Mouse (Mus musculus) kidney, adult 18-20 months (tissue): ENCODE data around the gene Bend3.
"Not testable (repeated sequence)": the region's sequence is repeated elsewhere in the genome, so short reads cannot be mapped to it uniquely, and the experiment has no call there.

ENCODE experiments used
- DNase-seq: peaks from one replicate; pipeline ENCODE4 v3.0.0; 2021

Gene Bend3

GRCm38 (mm10) chr10:43480227-43480849 lies 1.7 kb downstream of the Bend3 start:
- DNase-seq, result no peak

GRCm38 (mm10) chr10:43481179-43481578 lies 2.5 kb downstream of the Bend3 start:
- no peak for DNase-seq

DNA sequence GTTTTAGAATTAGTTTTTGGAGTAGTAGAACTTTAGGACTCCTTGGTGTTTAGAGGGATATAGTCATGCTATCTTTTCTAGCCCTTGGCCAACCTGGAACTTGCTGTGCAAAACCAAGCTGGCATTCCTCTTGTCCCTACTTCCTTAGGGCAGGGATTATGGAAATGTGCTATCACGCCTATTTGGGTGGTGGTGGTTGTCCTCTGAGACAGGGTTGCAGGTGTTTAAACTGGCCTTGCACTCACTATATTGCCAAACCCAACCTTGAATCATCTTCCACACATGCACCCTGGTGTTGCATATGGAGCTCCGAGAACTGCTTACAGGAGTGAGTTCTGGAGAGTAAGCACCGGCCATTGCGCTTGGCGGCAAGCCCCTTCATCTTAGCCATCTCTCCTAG lies 3.4 kb downstream of the Bend3 start:
- DNase-seq, result no peak

DNA sequence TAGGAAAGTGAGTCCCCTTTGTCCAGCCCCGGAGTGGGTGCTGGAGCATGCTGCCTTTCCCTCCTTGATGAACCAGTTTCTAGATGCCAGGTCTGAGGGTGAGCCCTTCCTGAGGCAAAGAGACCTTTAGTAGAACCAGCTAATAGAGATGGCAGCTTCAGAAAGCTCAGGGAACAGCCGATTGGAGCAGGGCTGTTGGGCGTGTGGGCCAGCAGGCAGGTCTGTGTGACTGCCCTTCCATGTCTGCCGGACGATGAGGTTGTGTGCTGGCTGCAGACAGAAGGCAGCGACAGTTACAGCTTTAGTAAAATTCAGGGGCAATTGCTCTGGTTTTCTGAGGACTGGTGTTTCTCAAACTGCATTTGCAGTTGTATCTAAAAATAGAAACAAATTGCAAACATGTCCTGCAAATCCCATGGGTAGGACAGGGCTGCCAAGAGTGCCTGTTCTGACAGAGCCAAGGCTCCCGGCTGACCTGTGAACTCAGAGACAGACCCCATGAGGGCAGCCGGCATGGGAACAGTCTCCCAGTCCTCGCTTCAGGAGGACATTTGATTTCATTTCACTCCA lies 4.9 kb downstream of the Bend3 start:
- peak; percentile 35 for DNase-seq

DNA sequence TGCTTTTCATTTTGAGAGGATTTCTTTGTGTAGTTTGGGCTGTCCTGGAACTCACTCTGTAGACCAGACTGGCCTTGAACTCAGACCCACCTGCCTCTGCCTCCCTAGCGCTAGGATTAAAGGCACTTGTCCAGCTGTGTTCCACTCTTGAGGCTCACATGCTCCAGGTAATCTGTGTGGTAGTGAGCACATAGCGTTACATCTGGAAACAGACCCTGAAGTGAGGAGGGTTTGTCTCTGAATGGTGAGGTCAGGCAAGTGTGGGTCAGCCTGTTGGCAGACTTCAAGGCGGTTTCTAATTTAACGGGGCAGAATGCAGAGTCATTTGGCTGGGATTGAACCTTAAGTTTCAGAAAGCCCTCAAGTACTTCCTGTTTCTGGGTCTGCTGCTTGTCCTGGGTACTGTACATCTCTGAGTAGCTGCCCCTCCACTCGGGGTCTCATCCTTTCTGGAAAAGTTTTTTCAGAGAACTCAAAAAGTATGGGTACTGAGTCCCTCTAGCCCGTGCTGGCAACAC lies 7.2 kb downstream of the Bend3 start:
- DNase-seq, result no peak

GRCm38 (mm10) chr10:43487441-43488010 lies 8.9 kb downstream of the Bend3 start:
- peak; percentile 32 for DNase-seq

DNA sequence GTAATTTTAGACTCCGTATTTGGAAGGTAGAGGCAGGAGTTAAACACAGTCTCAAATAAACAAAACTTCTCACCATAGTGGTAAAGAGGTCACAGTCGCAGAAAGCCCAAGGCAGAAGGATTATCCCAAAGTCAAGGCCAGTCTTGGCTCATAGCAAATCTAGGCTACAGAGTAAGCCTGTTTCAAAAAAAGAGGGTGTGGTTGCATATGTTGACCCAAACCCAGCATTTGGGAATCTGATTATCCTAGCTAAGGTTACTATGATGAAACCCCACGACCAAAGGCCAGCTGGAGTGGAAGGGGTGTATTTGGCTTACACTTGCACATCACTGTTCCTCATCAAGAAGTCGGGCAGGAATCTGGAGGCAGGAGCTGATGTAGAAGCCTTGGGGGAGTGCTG lies 9.6 kb downstream of the Bend3 start:
- DNase-seq, result no peak

- DNase-seq, result no peak
Measured at GRCm38 (mm10) chr10:43489139-43489538, 10.5 kb downstream of the Bend3 start.

- peak; percentile 63 for DNase-seq
Measured at GRCm38 (mm10) chr10:43489550-43489949, 10.9 kb downstream of the Bend3 start.

DNA sequence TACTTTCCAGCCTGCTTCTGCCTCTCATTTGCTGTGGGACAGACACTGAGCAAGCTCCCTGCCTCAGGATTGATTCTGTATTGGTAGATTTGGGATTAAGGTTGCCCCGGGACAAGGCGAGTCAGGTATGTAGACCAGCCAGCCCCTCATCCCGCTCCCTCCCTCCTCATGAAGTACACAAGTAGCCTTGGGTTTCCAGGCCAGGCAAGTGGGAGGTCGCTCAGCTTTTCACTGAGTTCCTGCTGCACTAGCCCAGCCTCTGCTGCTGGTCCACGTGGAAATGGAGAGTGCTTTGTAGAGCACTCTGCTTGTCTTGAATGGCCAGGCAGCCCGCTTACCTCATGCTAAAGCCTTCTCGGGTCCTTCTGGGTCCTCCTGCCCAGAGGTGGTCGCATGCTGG lies 11.4 kb downstream of the Bend3 start:
- DNase-seq, result peak; percentile 33

- DNase-seq, result peak; percentile 57
Measured at GRCm38 (mm10) chr10:43490846-43491245, 12.2 kb downstream of the Bend3 start.

DNA sequence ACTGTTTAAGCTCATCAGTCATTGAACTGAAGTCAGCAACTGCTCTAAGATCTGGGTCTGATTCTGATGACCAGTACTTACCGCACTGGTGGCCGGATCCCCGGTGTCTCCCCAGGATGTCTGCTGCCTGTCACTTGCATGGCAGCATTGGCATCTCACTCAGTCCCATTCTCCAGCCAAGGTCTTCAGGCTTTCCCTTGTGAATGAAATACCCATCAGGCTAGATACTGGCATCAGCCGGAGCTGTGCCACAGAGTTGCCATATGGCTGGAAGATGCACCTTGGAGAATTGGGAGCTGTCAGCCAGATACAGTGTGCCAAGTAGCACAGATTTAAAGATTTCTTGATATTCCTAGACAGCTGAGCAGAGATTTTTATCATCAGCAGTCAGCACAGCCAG lies 24.0 kb downstream of the Bend3 start:
- no peak for DNase-seq

GRCm38 (mm10) chr10:43504291-43504690 lies 25.7 kb downstream of the Bend3 start:
- DNase-seq, result no peak

DNA sequence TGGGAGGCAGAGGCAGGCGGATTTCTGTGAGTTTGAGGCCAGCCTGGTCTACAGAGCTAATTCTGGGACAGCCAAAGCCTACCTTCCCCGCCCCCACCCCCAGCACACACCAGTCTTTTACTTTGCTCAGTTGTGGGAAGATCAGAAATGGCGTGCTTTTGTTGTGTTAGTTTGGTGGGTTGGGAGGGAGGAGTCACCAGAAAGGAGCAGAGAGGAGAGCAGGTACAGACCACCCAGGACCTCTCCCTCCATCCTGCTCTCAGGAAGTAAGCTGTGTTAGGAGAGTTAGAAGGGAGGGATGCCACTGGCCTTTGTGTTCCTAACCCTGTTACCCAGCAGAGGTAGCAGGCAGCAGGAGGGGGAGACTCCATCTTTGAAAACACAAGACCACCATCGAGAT lies 28.4 kb downstream of the Bend3 start:
- no peak for DNase-seq

- no peak for DNase-seq
Measured at GRCm38 (mm10) chr10:43509228-43509627, 30.6 kb downstream of the Bend3 start.

GRCm38 (mm10) chr10:43512976-43513375 lies 34.3 kb downstream of the Bend3 start:
- no peak for DNase-seq

GRCm38 (mm10) chr10:43516992-43517660 lies 38.5 kb downstream of the Bend3 start:
- peak; percentile 73 for DNase-seq

- DNase-seq, result peak; percentile 90
Measured at GRCm38 (mm10) chr10:43517836-43518235, 39.2 kb downstream of the Bend3 start.

DNA sequence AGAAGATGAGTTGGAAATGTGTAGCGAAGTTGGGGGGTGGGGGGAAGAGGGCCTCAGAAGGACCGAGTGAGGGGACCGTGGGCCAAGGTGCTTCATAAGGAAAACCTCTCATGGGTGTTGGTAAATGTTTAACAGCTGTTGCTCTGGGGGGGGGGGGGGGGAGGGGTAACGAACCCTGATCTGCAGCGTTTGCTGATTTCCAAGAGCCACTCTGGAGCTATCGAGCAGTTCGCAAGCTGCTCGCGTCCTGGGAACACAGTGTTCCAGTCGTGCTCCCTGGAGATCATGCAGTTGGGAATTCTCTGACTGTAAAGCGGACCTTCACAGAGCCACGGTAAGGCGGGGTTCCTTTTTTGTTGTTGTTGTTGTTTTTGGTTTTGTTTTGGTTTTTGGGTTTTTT lies 39.7 kb downstream of the Bend3 start:
- DNase-seq, result peak; percentile 75

DNA sequence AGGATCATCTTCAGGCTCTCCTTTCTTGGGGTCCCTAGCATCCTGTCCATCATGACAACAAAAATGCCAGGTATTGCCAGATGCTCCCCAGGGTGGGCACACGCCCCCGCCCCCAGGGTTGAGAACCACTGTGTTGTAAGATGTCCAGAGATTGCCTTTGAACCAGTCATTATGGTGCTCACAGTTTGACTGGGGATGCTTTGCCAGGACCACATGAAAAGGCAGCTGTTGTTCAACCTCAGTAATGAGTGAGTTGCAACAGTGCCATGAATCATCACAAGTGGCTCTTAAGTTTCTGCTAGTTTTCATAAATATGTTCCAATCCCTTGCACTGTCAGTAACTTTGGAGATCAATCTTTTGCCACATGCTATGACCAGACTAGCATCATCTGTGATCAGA lies 41.3 kb downstream of the Bend3 start:
- DNase-seq, result no peak

GRCm38 (mm10) chr10:43523931-43524330 lies 45.3 kb downstream of the Bend3 start, which contains the start of gene Gm9803:
Gene Gm9803, plus strand, starts transcription at chr10:43524084.
- not testable (repeated sequence) for DNase-seq

GRCm38 (mm10) chr10:43527283-43528269 lies 48.9 kb downstream of the Bend3 start:
- no peak for DNase-seq

GRCm38 (mm10) chr10:43534382-43534781 lies 55.8 kb downstream of the Bend3 start:
- DNase-seq, result peak; percentile 53
